ENCODE assay signal across 15 mouse cellular contexts in genomic region chr9:26398635-26399034, GRCm38 (mm10).
"Had no signal": no experiment of that assay in that cellular context is flagged by ENCODE, and none has a peak within 500 bp of the region (broad histone marks: within the 10 kb centered on the region; RNA-seq: fewer than 3 reads in every experiment).

No protein-coding gene starts in this region.

- H3K4me1 ChIP-seq: limb, embryonic 13.5 days; midbrain, embryonic 13.5 days; neural tube, embryonic 15.5 days had no signal

- H3K27me3 ChIP-seq: limb, embryonic 13.5 days; midbrain, embryonic 13.5 days; neural tube, embryonic 15.5 days had no signal

- DNase-seq: kidney, adult 11 months; kidney, adult 9 months; kidney, postnatal 36 days; lung, adult 2 months; lung, postnatal 36 days; spleen, adult 18-20 months; thymus, adult 18-20 months; thymus, postnatal 14 days had no signal

- ATAC-seq: lung, postnatal 0 days; midbrain, embryonic 13.5 days had no signal

- H3K4me3 ChIP-seq: limb, embryonic 13.5 days; midbrain, embryonic 13.5 days; myocyte; neural tube, embryonic 15.5 days had no signal

- H3K27ac ChIP-seq: kidney, postnatal 0 days; limb, embryonic 13.5 days; liver, embryonic 14.5 days; midbrain, embryonic 13.5 days; neural tube, embryonic 15.5 days had no signal
